Mouse (Mus musculus): Measurements from ENCODE around the gene Kcnj15.

Kcnj15 gene

GRCm38 (mm10) chr16:95257266-95257894 is at the start of gene Kcnj15:
Gene Kcnj15 (plus strand): TSS chr16:95257558.
- in situ Hi-C loops (cut with MseI, MboI), result no loop called here

- in situ Hi-C loops (cut with MseI, MboI), result no loop called here
Measured at GRCm38 (mm10) chr16:95208243-95208642, 49.1 kb upstream of the Kcnj15 start.

- in situ Hi-C loops (cut with MseI, MboI), result no loop called here
Measured at GRCm38 (mm10) chr16:95209011-95209466, 48.3 kb upstream of the Kcnj15 start.

DNA sequence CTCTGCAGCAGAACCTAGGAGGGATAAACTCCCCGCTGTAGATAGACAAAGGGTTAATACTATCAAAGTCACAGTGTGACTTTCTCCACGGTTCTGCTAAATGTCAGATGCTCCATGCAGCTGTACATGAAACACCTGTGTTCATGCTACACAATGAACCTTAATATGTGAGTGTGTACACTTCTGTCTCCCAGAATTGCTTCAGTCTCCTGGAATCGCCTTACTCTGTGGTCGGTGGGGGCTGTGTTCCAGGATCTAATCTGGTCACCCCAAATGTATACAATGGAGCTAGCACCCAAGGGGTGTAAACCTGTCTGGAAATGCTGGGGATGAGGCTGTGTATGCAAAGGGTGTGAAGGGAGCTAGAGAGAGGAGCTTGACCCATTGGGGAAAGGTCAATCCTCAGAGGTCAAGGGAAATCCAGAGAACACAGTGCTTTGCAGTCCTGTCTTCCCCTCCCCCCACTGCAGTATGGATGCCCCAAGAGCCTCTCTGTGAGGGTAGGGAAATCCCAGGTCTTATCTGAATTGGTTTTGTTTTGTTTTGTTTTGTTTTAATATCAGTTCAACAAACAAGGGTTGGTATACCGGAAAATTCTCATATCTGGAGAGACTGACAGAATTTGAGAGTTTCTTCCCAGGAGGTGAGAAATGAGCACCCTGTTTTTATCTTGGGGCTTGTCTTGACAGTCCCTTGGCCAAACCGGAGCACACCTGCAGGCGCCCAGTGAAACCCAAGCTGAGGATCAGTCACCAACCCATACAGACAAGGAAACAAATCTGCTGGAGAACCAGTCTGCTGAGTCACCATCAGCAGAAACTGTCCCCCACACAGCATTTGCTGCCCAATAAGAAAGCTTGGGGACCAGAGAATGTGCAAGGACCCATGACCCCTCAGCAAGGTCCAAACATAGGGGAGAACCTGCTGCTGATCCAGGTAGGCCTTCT is 42.8 kb upstream of the Kcnj15 start:
- in situ Hi-C loops (cut with MseI, MboI), result no loop called here

DNA sequence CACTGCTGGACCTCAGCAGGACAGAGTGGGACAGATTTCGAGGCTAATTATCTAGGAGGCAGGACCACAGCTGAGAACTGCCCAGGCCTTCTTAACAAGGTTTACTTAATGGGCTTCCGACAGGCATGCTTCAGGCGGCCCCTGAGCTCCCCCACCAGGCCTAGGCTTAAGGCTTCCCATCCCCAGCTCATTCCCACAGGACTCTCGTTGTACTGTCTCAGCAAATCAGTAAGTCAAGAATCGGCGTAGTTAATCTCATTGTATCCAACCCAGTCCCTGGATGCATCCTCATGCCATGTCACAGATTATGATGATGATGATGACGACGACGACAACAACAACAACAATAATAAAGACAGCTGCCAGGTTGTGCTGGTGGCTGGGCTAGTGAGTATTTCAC is 41.6 kb upstream of the Kcnj15 start:
- in situ Hi-C loops (cut with MseI, MboI), result no loop called here

- in situ Hi-C loops (cut with MseI, MboI), result no loop called here
Measured at GRCm38 (mm10) chr16:95216346-95216745, 41.0 kb upstream of the Kcnj15 start.

DNA sequence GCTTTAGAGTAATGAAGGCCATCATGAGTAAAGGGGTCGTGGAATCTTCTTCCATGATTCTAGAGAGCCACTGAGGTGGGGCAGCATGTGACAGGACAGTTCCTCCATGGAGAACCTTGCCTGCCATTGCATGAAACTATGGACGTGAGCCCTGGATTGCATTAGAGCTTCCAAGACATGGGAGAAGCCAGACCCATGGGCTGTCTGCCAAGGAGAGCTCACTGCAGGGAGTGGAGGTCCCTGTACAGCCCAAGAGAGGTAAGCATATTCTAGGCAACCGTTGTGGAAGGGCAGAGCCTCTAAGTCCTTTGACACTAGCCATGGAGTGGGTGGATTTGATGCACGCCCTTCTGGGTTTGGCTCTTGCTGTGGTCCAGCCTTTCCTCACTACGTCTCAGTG is 40.5 kb upstream of the Kcnj15 start:
- in situ Hi-C loops (cut with MseI, MboI), result no loop called here

- in situ Hi-C loops (cut with MseI, MboI), result no loop called here
Measured at GRCm38 (mm10) chr16:95218783-95219182, 38.6 kb upstream of the Kcnj15 start.

DNA sequence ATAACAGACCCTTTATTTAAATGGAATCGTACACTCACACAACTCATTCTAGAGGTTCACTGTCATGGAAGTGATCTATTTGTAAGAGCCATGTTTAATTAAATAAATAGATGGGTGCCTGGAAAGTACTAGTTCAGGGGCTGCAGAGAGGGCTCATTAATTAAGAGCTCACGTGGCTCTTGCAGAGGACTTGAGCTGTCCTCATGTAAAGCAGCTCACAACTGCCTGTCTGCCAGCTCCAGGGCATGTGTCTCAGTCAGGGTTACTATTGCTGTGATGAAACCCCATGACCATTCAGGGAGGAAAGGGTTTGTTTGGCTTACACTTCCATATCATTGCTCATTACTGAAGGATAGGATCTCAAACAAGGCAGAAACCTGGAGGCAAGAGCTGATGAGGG is 37.9 kb upstream of the Kcnj15 start:
- in situ Hi-C loops (cut with MseI, MboI), result no loop called here

GRCm38 (mm10) chr16:95221051-95221450 is 36.3 kb upstream of the Kcnj15 start:
- in situ Hi-C loops (cut with MseI, MboI), result no loop called here

DNA sequence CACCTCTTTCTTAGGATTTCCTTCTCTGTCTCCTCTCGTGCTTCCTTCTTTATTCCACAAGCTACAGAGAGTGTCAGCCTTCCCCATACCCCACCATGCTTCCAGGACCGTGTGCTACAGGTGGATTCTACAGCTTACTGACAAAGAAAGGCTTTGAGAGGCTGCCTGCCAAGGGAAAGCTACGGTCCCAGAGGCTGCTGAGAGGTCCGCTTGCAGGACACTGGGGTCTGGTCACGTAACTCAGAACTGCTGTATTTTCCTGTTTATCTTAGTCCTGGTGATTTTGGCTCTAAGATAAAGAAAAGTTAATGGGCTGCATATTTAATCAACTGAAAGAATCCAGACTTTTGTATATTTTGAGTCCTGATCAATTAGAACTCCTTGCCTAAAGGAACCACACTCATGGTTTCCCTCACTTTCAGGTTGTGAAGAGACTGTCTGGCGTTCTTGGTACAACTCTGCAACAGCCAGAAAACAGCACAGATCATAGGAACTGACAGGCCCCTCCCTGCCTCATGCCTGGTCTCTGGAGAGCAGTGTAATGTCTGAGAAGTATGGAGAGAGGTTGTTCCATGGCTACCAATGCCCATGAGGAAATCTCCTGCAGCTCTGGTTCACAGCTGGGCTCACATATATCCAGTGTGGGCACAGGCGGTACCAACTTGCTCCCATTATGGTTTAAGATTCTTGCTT is 35.2 kb upstream of the Kcnj15 start:
- in situ Hi-C loops (cut with MseI, MboI), result no loop called here

- in situ Hi-C loops (cut with MseI, MboI), result no loop called here
Measured at GRCm38 (mm10) chr16:95223435-95223834, 33.9 kb upstream of the Kcnj15 start.

DNA sequence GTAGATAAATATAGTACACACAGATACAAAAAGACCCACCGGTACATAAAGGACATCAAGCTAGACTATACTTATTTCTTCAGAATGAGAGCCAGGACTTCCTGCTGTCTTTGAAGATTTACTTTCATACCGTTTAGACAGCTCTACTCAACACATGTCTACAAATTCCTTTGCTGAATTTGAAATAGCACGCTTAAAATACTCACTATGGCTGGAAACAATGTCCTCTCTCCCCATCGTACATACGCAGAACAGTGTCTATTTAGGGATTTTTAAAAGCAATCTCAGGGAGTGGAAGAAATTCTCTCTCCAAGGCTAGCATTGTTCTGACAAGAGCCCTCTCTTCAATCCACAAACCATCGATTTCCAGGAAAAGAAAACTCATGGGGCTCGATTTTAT is 32.1 kb upstream of the Kcnj15 start:
- in situ Hi-C loops (cut with MseI, MboI), result no loop called here

DNA sequence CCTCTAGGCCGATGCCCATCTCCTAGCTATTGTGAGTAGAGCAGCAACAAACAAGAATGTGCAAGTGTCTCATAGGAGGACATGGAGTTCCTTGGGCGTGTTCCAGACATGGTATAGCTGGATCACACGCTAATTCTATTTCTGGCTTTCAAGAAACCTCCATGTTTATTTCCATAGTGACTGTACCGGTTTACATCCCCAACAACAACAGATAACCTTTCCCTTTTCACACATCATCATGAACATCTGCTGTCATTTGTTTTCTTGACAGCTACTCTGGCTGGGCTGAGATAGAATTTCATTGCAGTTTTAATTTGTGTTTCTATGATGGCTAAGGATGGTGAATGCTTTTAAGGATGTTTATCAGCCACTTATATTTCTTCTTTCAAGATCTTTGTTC is 25.6 kb upstream of the Kcnj15 start:
- in situ Hi-C loops (cut with MseI, MboI), result no loop called here

DNA sequence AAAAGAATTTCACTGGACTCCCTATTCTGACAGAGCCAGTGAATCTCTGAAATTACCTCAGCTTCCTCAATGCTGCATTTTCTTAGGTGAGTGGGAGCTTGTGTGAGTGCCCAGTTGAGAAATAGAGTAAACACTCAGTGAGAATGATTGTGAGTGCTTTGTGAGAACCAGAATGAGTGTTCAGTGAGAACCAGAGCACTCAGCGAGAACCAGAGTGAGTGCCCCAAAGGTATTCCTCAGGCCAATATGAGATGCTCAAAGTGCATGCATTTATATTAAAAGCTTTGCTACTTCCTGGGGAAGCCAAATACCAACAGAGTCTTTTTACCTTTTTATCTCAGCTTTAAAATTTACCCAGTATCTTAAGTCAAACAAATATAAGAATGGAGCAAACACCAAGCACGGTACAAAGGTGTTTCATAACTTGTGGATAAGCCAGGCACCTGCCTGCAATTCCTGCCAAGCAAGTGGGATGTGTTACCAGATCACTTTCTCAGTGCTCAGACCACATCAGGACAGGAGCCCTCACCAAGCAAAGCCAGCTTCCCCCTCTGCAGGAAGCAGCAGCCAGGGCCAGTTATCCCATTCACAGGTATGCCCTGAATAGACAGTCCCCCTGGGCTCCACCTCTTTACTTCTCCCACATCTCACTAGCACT is 22.3 kb upstream of the Kcnj15 start:
- in situ Hi-C loops (cut with MseI, MboI), result no loop called here

- in situ Hi-C loops (cut with MseI, MboI), result no loop called here
Measured at GRCm38 (mm10) chr16:95239209-95239925, 18.0 kb upstream of the Kcnj15 start.

GRCm38 (mm10) chr16:95240688-95241087 is 16.7 kb upstream of the Kcnj15 start:
- in situ Hi-C loops (cut with MseI, MboI), result no loop called here

- in situ Hi-C loops (cut with MseI, MboI), result no loop called here
Measured at GRCm38 (mm10) chr16:95241581-95241980, 15.8 kb upstream of the Kcnj15 start.

DNA sequence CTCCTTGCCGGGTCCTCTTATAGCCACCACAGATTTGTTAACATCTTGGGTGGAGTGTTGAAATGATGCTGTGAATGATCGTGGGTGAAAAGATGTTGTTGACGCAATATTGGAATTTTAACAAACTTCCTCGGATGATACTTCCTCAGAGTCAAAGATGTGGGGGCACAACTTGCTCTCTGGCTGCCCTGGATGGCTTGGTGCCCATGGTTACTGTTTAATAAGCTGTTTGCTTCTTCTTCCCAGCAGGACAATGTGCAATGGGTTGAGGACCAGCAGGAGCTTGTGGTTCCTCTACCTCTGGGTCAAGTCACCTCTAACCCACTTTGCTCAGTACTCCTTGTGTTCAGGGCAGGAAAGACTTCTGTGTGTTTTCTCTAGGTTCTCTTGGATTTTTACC is 15.2 kb upstream of the Kcnj15 start:
- in situ Hi-C loops (cut with MseI, MboI), result no loop called here

GRCm38 (mm10) chr16:95243401-95243800 is 14.0 kb upstream of the Kcnj15 start:
- in situ Hi-C loops (cut with MseI, MboI), result no loop called here

GRCm38 (mm10) chr16:95244626-95245303 is 12.6 kb upstream of the Kcnj15 start:
- in situ Hi-C loops (cut with MseI, MboI), result no loop called here
